In the genomic region with DNA sequence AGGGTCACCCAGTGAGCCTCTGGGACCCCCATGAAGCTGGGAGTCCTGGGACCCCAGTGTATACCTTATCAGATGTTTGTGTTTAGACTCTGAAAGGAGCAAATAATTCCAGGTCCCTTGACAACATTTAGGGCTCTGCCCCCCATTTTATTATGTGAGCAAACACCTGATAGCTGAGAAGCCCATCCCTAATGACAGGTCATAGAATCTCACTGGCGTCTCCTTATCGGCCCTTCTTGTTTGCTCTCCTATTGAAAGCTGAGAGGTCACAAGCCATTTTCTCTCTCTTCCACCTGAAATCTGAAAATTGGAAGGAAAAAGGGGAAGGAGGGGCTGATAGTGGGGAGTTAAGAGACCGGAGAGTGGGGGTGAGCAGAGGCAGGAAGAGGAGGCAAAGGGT, we compare ENCODE assay signal across 36 mouse cellular contexts. TPM values are rescaled to one million over a fixed set of nuclear protein-coding genes. Genes with fewer than 3 reads are reported as not detected.
"Had no signal": no experiment of that assay in that cellular context is flagged by ENCODE, and none has a peak within 500 bp of the region (broad histone marks: within the 10 kb centered on the region; RNA-seq: fewer than 3 reads in every experiment).

No protein-coding gene starts in this region.

- H3K36me3 ChIP-seq: heart, embryonic 10.5 days; heart, embryonic 12.5 days; heart, embryonic 13.5 days; heart, embryonic 15.5 days; hindbrain, embryonic 10.5 days; hindbrain, embryonic 12.5 days; hindbrain, embryonic 13.5 days; hindbrain, embryonic 15.5 days had no signal

- H3K9me3 ChIP-seq: heart, embryonic 10.5 days; heart, embryonic 12.5 days; heart, embryonic 13.5 days; heart, embryonic 15.5 days; hindbrain, embryonic 10.5 days; hindbrain, embryonic 12.5 days; hindbrain, embryonic 13.5 days; hindbrain, embryonic 15.5 days; kidney, embryonic 15.5 days had no signal

- ATAC-seq: hindbrain, embryonic 16.5 days; hindbrain, postnatal 0 days; inflammation-experienced regulatory T-cells, adult 6 months had no signal

- H3K4me3 ChIP-seq: heart, adult 2 months; heart, embryonic 10.5 days; heart, embryonic 12.5 days; heart, embryonic 13.5 days; heart, embryonic 15.5 days; hindbrain, embryonic 10.5 days; hindbrain, embryonic 12.5 days; hindbrain, embryonic 13.5 days; hindbrain, embryonic 15.5 days; kidney, embryonic 15.5 days; layer of hippocampus, adult 2 months; left cerebral cortex, adult 2 months had no signal

- H3K4me2 ChIP-seq: heart, embryonic 11.5 days; heart, embryonic 12.5 days; heart, embryonic 13.5 days; heart, embryonic 15.5 days; hindbrain, embryonic 12.5 days; hindbrain, embryonic 13.5 days; hindbrain, embryonic 14.5 days; hindbrain, embryonic 15.5 days; kidney, embryonic 15.5 days had no signal

- DNase-seq: heart, adult 18-20 months; heart, adult 2 months; heart, postnatal 10 days; heart, postnatal 14 days; heart, postnatal 36 days; heart, postnatal 4 days; kidney, adult 11 months; kidney, adult 18-20 months; kidney, adult 8-10 months; kidney, adult 9 months; kidney, postnatal 10 days; kidney, postnatal 14 days; kidney, postnatal 36 days; kidney, postnatal 4 days; layer of hippocampus, adult 9-11 months; layer of hippocampus, postnatal 36 days had no signal

- H3K9ac ChIP-seq: heart, embryonic 12.5 days; heart, embryonic 13.5 days; heart, embryonic 15.5 days; hindbrain, embryonic 12.5 days; hindbrain, embryonic 13.5 days; hindbrain, embryonic 14.5 days; hindbrain, embryonic 15.5 days; kidney, embryonic 15.5 days had no signal

- H3K27me3 ChIP-seq: heart, embryonic 12.5 days; heart, embryonic 15.5 days; hindbrain, embryonic 12.5 days; hindbrain, embryonic 13.5 days; hindbrain, embryonic 15.5 days; kidney, embryonic 15.5 days had no signal

- H3K27ac ChIP-seq: heart, adult 2 months; heart, embryonic 10.5 days; heart, embryonic 13.5 days; heart, embryonic 15.5 days; hindbrain, embryonic 10.5 days; hindbrain, embryonic 12.5 days; hindbrain, embryonic 13.5 days; hindbrain, embryonic 14.5 days; hindbrain, embryonic 15.5 days; hindbrain, postnatal 0 days; kidney, embryonic 15.5 days; kidney, postnatal 0 days; layer of hippocampus, adult 2 months; left cerebral cortex, adult 2 months had no signal

- H3K4me1 ChIP-seq: heart, embryonic 10.5 days; heart, embryonic 12.5 days; heart, embryonic 13.5 days; heart, embryonic 15.5 days; hindbrain, embryonic 12.5 days; hindbrain, embryonic 13.5 days; hindbrain, embryonic 15.5 days had no signal

RNA-seq across cellular contexts. Expression of a gene that starts 52.9 kb away (rescaled TPM):
- total RNA-seq: heart, adult 2 months; heart, postnatal 10 days; heart, postnatal 14 days; heart, postnatal 25 days; heart, postnatal 36 days; heart, postnatal 4 days; hematopoietic stem cell, adult 5-6 weeks; hindbrain, postnatal 0 days had no signal
- polyA plus RNA-seq: heart, postnatal 0 days; hindbrain, embryonic 10.5 days; inflammation-experienced regulatory T-cells, adult 6 months had no signal
